Mouse (Mus musculus) ES-Bruce4 (cell line): ENCODE results near the gene Slc16a6. TPM values are rescaled to one million over a fixed set of nuclear protein-coding genes. Genes with fewer than 3 reads are reported as not detected.

ENCODE experiments used
- H3K27ac ChIP-seq: 2 replicates; pipeline ENCODE4 v1.5.1; 2012; ENCODE audit warnings: low read length, inconsistent platforms; ENCODE audit not compliant: insufficient read depth
- H3K27me3 ChIP-seq: 2 replicates; pipeline ENCODE4 v1.6.1; 2012; ENCODE audit warnings: mild to moderate bottlenecking, low read length, inconsistent platforms; ENCODE audit not compliant: control insufficient read depth, poor library complexity, insufficient read depth, severe bottlenecking
- H3K36me3 ChIP-seq: 2 replicates; pipeline ENCODE4 v1.6.1; 2012; ENCODE audit warnings: inconsistent platforms, mild to moderate bottlenecking, low read length, moderate library complexity; ENCODE audit not compliant: control insufficient read depth, poor library complexity, insufficient read depth, severe bottlenecking
- H3K4me1 ChIP-seq: one replicate; pipeline ENCODE4 v1.8.1; 2011; ENCODE audit warnings: low read length; ENCODE audit not compliant: control insufficient read depth, insufficient read depth
- H3K4me3 ChIP-seq: 2 replicates; pipeline ENCODE4 v1.5.1; 2011; ENCODE audit warnings: low read depth, mild to moderate bottlenecking, low read length
- H3K9ac ChIP-seq: 2 replicates; pipeline ENCODE4 v1.6.1; 2012; ENCODE audit warnings: low read depth, mild to moderate bottlenecking, inconsistent platforms; ENCODE audit not compliant: poor library complexity, severe bottlenecking
- H3K9me3 ChIP-seq: replicated peaks from 2 replicates; pipeline ENCODE4 v1.6.1; 2012; ENCODE audit warnings: mild to moderate bottlenecking, low read length, inconsistent platforms; ENCODE audit not compliant: control insufficient read depth, poor library complexity, insufficient read depth, severe bottlenecking
- CTCF ChIP-seq: IDR thresholded peaks from one replicate; pipeline ENCODE4 v1.8.1; 2011; ENCODE audit warnings: low read depth, low read length
- EP300 ChIP-seq: IDR thresholded peaks from 2 replicates; pipeline ENCODE4 v1.6.1; 2011; ENCODE audit warnings: low read depth, low read length; ENCODE audit not compliant: insufficient read depth
- POLR2A ChIP-seq: IDR thresholded peaks from one replicate; pipeline ENCODE4 v1.8.1; 2011; ENCODE audit warnings: low read length; ENCODE audit not compliant: insufficient read depth
- polyA plus RNA-seq: library from polyadenylated mRNA; stranded (reverse); fragments of >200 nt; gene quantifications from 2 replicates; pipeline ENCODE4 v1.2.4, GENCODE M21; 2011; ENCODE audit warnings: low read depth; ENCODE audit not compliant: missing spikeins, insufficient read depth, insufficient read length

Slc16a6 gene
- polyA plus RNA-seq, 1 experiment: 14.7 TPM

- no peaks in the 10 kb centered on the region for H3K4me1 ChIP-seq
- TF ChIP-seq CTCF (no peak), POLR2A (no peak), EP300 (no peak)
- no peak overlapping the region for H3K27ac ChIP-seq
- H3K4me3 ChIP-seq: no peak overlapping the region
- H3K9me3 ChIP-seq: no peaks in the 10 kb centered on the region
- no peaks in the 10 kb centered on the region for H3K27me3 ChIP-seq
- H3K36me3 ChIP-seq: no peaks in the 10 kb centered on the region
- H3K9ac ChIP-seq: no peak overlapping the region
These were observed 18.4 kb upstream of the Slc16a6 start for GRCm38 (mm10) chr11:109491844-109492243.

DNA sequence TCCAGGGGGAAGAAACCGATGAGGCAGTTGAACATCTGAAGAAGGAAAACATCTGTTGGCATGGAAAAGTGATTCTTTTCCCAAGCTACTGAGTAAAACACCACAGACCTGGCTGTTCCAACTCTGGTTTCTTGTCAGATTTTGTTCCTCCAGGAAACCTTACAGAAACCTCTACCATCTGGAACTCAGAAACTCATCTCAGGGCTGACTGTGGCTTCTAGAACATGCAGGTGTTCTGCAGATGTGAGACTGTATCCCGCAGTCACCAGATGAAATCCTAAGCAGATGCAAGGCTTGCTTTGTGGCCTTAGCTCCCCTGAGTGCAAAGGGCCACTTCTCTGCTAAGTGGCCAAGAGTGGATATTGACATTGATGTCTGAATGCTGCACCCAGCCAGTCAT lies 16.4 kb upstream of the Slc16a6 start:
- Histone ChIP-seq H3K4me1 (no peaks in the 10 kb centered on the region), H3K9ac (no peak overlapping the region), H3K27me3 (no peaks in the 10 kb centered on the region), H3K9me3 (no peaks in the 10 kb centered on the region), H3K4me3 (no peak overlapping the region), H3K27ac (no peak overlapping the region), H3K36me3 (no peaks in the 10 kb centered on the region)
- TF ChIP-seq POLR2A (no peak), EP300 (no peak), CTCF (no peak)

- Histone ChIP-seq H3K27me3 (no peaks in the 10 kb centered on the region), H3K4me1 (no peaks in the 10 kb centered on the region), H3K36me3 (no peaks in the 10 kb centered on the region), H3K9me3 (no peaks in the 10 kb centered on the region), H3K9ac (no peak overlapping the region), H3K4me3 (no peak overlapping the region), H3K27ac (no peak overlapping the region)
- TF ChIP-seq CTCF (no peak), POLR2A (no peak), EP300 (no peak)
These were observed 14.7 kb upstream of the Slc16a6 start for GRCm38 (mm10) chr11:109487991-109488684.

- H3K9ac ChIP-seq: no peak overlapping the region
- no peak overlapping the region for H3K27ac ChIP-seq
- no peaks in the 10 kb centered on the region for H3K9me3 ChIP-seq
- H3K36me3 ChIP-seq: no peaks in the 10 kb centered on the region
- H3K27me3 ChIP-seq: no peaks in the 10 kb centered on the region
- H3K4me1 ChIP-seq: no peaks in the 10 kb centered on the region
- H3K4me3 ChIP-seq: no peak overlapping the region
- no peak for TF ChIP-seq CTCF
- no peak for TF ChIP-seq POLR2A
- TF ChIP-seq EP300: no peak
These were observed 13.7 kb upstream of the Slc16a6 start for GRCm38 (mm10) chr11:109487111-109487510.

DNA sequence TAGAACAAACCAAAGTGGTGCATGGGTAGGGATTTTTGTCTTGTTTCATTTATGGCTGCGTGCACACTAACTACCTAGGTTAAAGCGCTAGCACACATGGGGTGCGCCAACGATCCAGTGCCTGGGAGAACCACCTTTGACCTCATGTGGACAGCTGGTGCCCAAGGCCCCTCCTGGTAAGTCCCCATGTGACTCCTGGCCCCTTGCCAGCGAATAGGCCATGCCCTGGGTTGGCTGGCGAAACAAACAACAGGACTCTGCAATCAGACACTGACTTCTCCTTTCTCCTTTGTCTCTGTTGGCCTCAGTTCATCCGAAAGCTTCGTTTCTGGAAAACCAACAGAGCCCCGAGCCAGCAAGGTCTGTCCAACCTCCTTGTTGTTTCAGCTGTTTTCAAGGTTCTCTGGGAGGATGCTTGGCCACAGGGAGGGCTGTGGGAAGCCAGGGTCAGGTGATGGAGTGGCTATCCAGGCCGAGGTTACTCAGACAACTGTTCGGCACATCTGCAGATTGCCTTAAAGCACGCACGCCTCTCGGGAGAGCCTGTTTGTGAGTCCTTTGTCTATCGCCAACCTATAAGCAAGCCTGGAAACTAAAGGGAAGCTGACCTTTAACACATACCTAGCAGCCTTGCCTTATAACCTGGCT lies 12.1 kb upstream of the Slc16a6 start:
- Histone ChIP-seq H3K27ac (no peak overlapping the region), H3K4me1 (no peaks in the 10 kb centered on the region), H3K4me3 (no peak overlapping the region), H3K36me3 (no peaks in the 10 kb centered on the region), H3K9ac (no peak overlapping the region), H3K9me3 (no peaks in the 10 kb centered on the region), H3K27me3 (no peaks in the 10 kb centered on the region)
- no peak for TF ChIP-seq POLR2A
- TF ChIP-seq EP300: no peak
- no peak for TF ChIP-seq CTCF

GRCm38 (mm10) chr11:109480440-109480839 lies 7.0 kb upstream of the Slc16a6 start:
- Histone ChIP-seq H3K4me1 (no peaks in the 10 kb centered on the region), H3K27ac (no peak overlapping the region), H3K36me3 (no peaks in the 10 kb centered on the region), H3K9ac (no peak overlapping the region), H3K9me3 (no peaks in the 10 kb centered on the region), H3K27me3 (no peaks in the 10 kb centered on the region), H3K4me3 (no peak overlapping the region)
- TF ChIP-seq EP300 (no peak), CTCF (no peak), POLR2A (no peak)
